Mouse (Mus musculus) liver, postnatal 0 days (tissue): ENCODE measurements around the gene Zfp346.

Experiments used
- CTCF ChIP-seq: sonication (generic); IDR thresholded peaks from 2 replicates; pipeline ENCODE4 v1.5.1; 2016; ENCODE audit warnings: antibody characterized with exemption, low read depth
- EP300 ChIP-seq: IDR thresholded peaks from 2 replicates; pipeline ENCODE4 v1.6.1; 2016; ENCODE audit warnings: antibody characterized with exemption, low read depth, mild to moderate bottlenecking

DNA sequence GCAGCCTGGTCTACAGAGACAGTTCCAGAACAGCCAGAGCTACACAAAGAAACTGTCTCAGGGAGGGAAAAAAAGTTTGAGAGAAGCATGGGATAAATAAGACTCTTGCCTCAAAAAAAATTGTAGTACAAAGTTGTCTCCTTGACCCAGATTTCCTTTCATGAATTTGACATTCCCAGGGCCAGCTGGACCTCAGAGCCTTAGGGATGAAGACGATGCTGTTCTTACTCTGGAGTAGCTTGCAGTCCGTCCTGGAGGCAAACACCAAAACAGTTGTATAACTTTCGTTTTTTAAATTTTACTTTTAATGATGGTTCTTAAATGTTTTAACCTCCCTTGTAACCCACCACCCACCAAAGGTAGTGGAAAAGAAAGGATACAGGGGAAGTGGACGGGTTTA lies 2.0 kb downstream of the Zfp346 start:
- TF ChIP-seq CTCF (no peak), EP300 (no peak)
